Mouse (Mus musculus): ENCODE results near the gene Anp32b.

Anp32b gene

DNA sequence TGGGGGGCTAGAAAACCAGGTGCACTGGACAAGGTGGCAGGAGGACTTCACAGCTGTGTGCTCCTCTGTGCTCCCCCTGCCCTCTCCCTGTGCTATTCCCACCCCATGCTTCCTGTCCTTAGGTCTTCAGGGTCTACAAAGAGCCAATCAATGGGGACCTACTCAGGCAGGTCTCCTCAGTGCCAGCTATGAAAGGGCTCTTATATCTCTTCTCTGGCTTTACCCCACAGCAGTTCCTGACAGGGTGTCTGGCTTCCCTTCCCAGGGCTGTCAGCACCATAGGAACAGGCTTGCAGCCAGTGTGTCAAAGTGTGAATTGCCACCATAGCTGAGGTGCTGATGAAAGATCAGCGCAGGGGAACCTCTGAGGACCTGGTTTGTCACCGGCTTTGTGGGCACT, 69.8 kb downstream of the Anp32b start:
- TF ChIP-seq GATA4 (IDR thresholded peaks at IDR 0.05; ENCODE audit: insufficient replicate concordance, low read length), result no peak

DNA sequence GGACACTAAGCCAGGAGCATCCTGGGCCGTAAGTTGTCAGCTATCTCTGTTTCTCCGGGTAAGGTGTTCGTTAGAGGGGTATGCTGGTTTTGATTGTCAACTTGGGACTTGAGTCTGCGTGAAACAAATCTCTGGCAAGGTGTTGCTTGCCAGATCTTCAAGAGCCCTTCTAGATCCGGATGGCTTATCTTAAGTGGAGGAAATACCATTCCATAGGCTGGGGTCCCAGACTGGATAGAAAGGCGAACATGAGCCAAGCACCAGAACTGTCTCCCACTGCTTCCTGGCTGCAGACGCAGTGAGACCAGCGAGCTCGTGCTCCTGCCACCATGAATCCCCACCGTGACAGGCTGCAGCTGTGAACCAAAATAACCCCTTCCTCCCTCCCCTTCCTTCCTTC, 70.8 kb downstream of the Anp32b start:
- TF ChIP-seq GATA4 (IDR thresholded peaks at IDR 0.05; ENCODE audit: insufficient replicate concordance, low read length), result no peak

Measured in liver, adult (tissue).